Mouse (Mus musculus) E14TG2a.4 (cell line): Measurements from ENCODE around the gene Ubl4b.

Experiments
- H3K27me3 ChIP-seq: 2 replicates; pipeline ENCODE4 v1.6.1; 2014; ENCODE audit warnings: low read length, control low read depth; ENCODE audit not compliant: insufficient read depth
- H3K36me3 ChIP-seq: 2 replicates; pipeline ENCODE4 v1.6.1; 2014; ENCODE audit warnings: low read length, control low read depth; ENCODE audit not compliant: insufficient read depth
- H3K4me1 ChIP-seq: replicated peaks from 2 replicates; pipeline ENCODE4 v1.6.1; 2014; ENCODE audit warnings: low read depth, low read length, control low read depth
- H3K4me3 ChIP-seq: replicated peaks from 2 replicates; pipeline ENCODE4 v1.5.1; 2014; ENCODE audit warnings: mild to moderate bottlenecking, low read length
- H3K9me3 ChIP-seq: 2 replicates; pipeline ENCODE4 v1.6.1; 2014; ENCODE audit warnings: low read length, control low read depth
- CTCF ChIP-seq: conservative IDR thresholded peaks from 2 replicates; pipeline ENCODE4 v1.5.1; 2014; ENCODE audit warnings: low read length
- NANOG ChIP-seq: IDR thresholded peaks from 2 replicates; pipeline ENCODE4 v1.6.1; 2014; ENCODE audit warnings: borderline replicate concordance, low read length, mixed read lengths
- POU5F1 ChIP-seq: IDR thresholded peaks from 2 replicates; pipeline ENCODE4 v1.6.1; 2014; ENCODE audit warnings: low read length, borderline replicate concordance

The Ubl4b gene

GRCm38 (mm10) chr3:107542584-107542983, 12.3 kb downstream of the Ubl4b start:
- Histone ChIP-seq H3K36me3 (no peaks in the 10 kb centered on the region), H3K4me1 (no peaks in the 10 kb centered on the region), H3K27me3 (peaks cover 39% of the 10 kb centered on the region), H3K9me3 (no peaks in the 10 kb centered on the region), H3K4me3 (no peak overlapping the region)
- no peak for TF ChIP-seq CTCF

DNA sequence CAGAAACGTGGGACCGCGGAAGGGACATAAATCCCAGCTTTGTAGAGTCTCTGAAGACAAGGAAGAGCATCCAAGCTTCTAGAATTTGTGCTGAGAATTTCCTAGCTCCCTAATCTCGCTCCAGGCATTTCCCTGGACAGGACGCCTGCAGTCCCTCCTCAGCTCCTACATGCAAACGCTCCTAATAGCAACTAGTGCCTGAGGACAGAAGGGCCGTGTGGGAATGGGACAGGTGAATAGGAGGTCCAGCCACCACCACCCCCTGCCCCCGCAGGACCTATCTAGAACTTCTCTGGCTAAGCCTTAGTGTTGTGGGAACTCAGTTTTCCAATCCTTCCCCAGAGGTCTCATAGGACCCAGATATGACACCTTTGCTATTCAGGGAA, 17.4 kb downstream of the Ubl4b start:
- Histone ChIP-seq H3K4me3 (no peak overlapping the region), H3K9me3 (no peaks in the 10 kb centered on the region), H3K4me1 (peaks cover 8% of the 10 kb centered on the region), H3K27me3 (peaks cover 67% of the 10 kb centered on the region), H3K36me3 (no peaks in the 10 kb centered on the region)
- TF ChIP-seq CTCF, result no peak
- TF ChIP-seq POU5F1, result no peak
- no peak for TF ChIP-seq NANOG

- Histone ChIP-seq H3K36me3 (no peaks in the 10 kb centered on the region), H3K4me1 (peaks cover 8% of the 10 kb centered on the region), H3K9me3 (no peaks in the 10 kb centered on the region), H3K27me3 (peaks cover 66% of the 10 kb centered on the region), H3K4me3 (no peak overlapping the region)
- TF ChIP-seq CTCF (no peak), NANOG (no peak), POU5F1 (no peak)
These were observed 17.9 kb downstream of the Ubl4b start for GRCm38 (mm10) chr3:107536810-107537503.

DNA sequence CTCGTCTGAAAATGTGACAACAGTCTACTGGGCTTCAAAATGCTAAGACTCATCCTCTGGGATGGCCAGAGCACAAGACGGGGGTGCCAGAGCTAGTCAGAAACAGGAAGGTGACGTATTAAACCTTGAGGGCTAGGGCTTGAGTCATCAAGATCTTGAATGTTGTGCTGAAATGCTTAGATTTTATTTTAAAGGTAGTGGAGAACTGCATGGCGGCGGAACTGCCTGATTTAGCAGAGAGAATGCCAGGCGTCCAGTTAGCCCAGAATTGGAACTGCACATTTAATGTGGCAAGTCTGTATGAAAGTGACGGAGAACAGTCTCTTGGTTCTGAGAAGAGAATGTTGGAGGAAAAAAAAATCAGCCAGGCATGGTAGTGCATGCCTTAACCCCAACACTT, 19.9 kb downstream of the Ubl4b start:
- Histone ChIP-seq H3K4me1 (peaks cover 8% of the 10 kb centered on the region), H3K4me3 (no peak overlapping the region), H3K36me3 (no peaks in the 10 kb centered on the region), H3K27me3 (peaks cover 59% of the 10 kb centered on the region), H3K9me3 (no peaks in the 10 kb centered on the region)
- TF ChIP-seq CTCF (no peak), NANOG (no peak), POU5F1 (no peak)

DNA sequence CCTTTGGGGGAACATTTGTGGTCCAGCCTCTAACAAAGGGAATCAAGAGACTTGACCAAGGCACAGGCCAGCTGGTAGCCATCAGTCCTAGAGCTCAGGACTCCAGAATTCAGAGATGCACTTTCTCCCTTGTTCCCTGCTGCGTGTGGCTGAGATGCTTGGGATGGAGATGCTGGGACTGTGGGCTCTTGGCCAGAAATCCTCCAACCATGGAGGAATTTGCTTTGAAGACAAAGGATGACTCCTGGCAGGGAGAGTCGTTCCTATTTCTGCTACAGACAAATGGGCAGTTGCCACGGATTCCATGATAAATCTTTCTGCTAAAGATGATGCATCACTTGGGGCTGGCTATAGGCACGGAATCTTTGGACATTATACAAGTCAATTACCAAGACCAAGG, 21.3 kb downstream of the Ubl4b start:
- Histone ChIP-seq H3K9me3 (no peaks in the 10 kb centered on the region), H3K4me1 (peaks cover 8% of the 10 kb centered on the region), H3K4me3 (no peak overlapping the region), H3K27me3 (peaks cover 48% of the 10 kb centered on the region), H3K36me3 (no peaks in the 10 kb centered on the region)
- TF ChIP-seq NANOG, result no peak
- TF ChIP-seq POU5F1, result no peak
- TF ChIP-seq CTCF, result no peak

GRCm38 (mm10) chr3:107530581-107530980, 24.3 kb downstream of the Ubl4b start:
- no peak overlapping the region for H3K4me3 ChIP-seq
- H3K36me3 ChIP-seq, result no peaks in the 10 kb centered on the region
- H3K9me3 ChIP-seq, result no peaks in the 10 kb centered on the region
- no peak for TF ChIP-seq POU5F1
- no peak for TF ChIP-seq CTCF
- no peak for TF ChIP-seq NANOG
- H3K27me3 ChIP-seq, result peaks cover 21% of the 10 kb centered on the region
- no peaks in the 10 kb centered on the region for H3K4me1 ChIP-seq

GRCm38 (mm10) chr3:107529182-107529581, 25.7 kb downstream of the Ubl4b start:
- Histone ChIP-seq H3K36me3 (no peaks in the 10 kb centered on the region), H3K4me3 (no peak overlapping the region), H3K27me3 (peaks cover 9% of the 10 kb centered on the region), H3K9me3 (no peaks in the 10 kb centered on the region), H3K4me1 (no peaks in the 10 kb centered on the region)
- TF ChIP-seq NANOG, result no peak
- no peak for TF ChIP-seq CTCF
- no peak for TF ChIP-seq POU5F1

- Histone ChIP-seq H3K9me3 (no peaks in the 10 kb centered on the region), H3K36me3 (no peaks in the 10 kb centered on the region), H3K27me3 (peaks cover 3% of the 10 kb centered on the region), H3K4me1 (no peaks in the 10 kb centered on the region), H3K4me3 (no peak overlapping the region)
- no peak for TF ChIP-seq CTCF
- TF ChIP-seq POU5F1, result no peak
- no peak for TF ChIP-seq NANOG
These were observed 26.3 kb downstream of the Ubl4b start for GRCm38 (mm10) chr3:107528401-107529118.
